In the genomic region with DNA sequence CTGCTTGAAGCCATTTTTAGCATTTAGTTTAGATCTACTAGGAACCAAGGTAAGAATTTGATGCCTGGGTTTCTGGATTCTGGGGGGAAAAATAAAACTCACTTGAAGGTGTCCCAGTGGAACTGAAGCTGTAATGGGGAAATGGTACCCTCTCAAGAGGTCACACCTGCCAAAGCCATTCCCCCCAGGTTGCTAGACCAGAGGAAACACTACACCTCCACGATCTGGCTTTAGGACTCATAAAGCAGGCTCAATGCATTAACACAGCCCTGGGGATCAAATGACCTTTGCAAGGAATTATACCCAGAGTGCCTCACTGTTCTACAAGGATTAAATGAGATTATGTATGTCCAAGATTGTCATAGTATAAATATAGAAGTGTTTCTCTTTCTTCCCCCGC, we compare ENCODE assay signal across 26 mouse cellular contexts.
"Had no signal": no experiment of that assay in that cellular context is flagged by ENCODE, and none has a peak within 500 bp of the region (broad histone marks: within the 10 kb centered on the region; RNA-seq: fewer than 3 reads in every experiment).

No protein-coding gene starts in this region.

- H3K4me3 ChIP-seq: heart, adult 2 months; heart, embryonic 13.5 days; heart, embryonic 15.5 days; hindbrain, embryonic 13.5 days; hindbrain, embryonic 15.5 days; kidney, embryonic 15.5 days; liver, embryonic 13.5 days; liver, embryonic 15.5 days had no signal

- H3K9me3 ChIP-seq: heart, embryonic 13.5 days; heart, embryonic 15.5 days; hindbrain, embryonic 13.5 days; hindbrain, embryonic 15.5 days; kidney, embryonic 15.5 days; liver, embryonic 13.5 days; liver, embryonic 15.5 days had no signal

- H3K36me3 ChIP-seq: heart, embryonic 13.5 days; heart, embryonic 15.5 days; hindbrain, embryonic 13.5 days; hindbrain, embryonic 15.5 days; kidney, embryonic 15.5 days; liver, embryonic 13.5 days; liver, embryonic 15.5 days had no signal

- H3K4me2 ChIP-seq: heart, embryonic 11.5 days; heart, embryonic 13.5 days; heart, embryonic 15.5 days; hindbrain, embryonic 13.5 days; hindbrain, embryonic 15.5 days; kidney, embryonic 15.5 days; liver, embryonic 11.5 days; liver, embryonic 13.5 days; liver, embryonic 15.5 days had no signal

- H3K9ac ChIP-seq: heart, embryonic 13.5 days; heart, embryonic 15.5 days; hindbrain, embryonic 13.5 days; hindbrain, embryonic 15.5 days; kidney, embryonic 15.5 days; liver, embryonic 13.5 days; liver, embryonic 15.5 days; liver, postnatal 0 days had no signal

- H3K27me3 ChIP-seq: heart, embryonic 13.5 days; heart, embryonic 15.5 days; hindbrain, embryonic 13.5 days; hindbrain, embryonic 15.5 days; kidney, embryonic 15.5 days; liver, embryonic 13.5 days; liver, embryonic 15.5 days had no signal

- ATAC-seq: hindbrain, postnatal 0 days; intestine, embryonic 16.5 days; liver, postnatal 0 days had no signal

- H3K27ac ChIP-seq: heart, adult 2 months; heart, embryonic 13.5 days; heart, embryonic 15.5 days; hindbrain, embryonic 13.5 days; hindbrain, embryonic 15.5 days; hindbrain, postnatal 0 days; kidney, embryonic 15.5 days; kidney, postnatal 0 days; liver, embryonic 13.5 days; liver, embryonic 15.5 days had no signal

- H3K4me1 ChIP-seq: heart, embryonic 15.5 days; hindbrain, embryonic 13.5 days; hindbrain, embryonic 15.5 days; kidney, embryonic 15.5 days; liver, embryonic 13.5 days; liver, embryonic 15.5 days had no signal

- DNase-seq: gastrocnemius, postnatal 14 days; gastrocnemius, postnatal 36 days; heart, adult 2 months; heart, postnatal 14 days; heart, postnatal 36 days; kidney, adult 11 months; kidney, adult 2 months; kidney, adult 9 months; kidney, postnatal 14 days; kidney, postnatal 36 days; layer of hippocampus, adult 9-11 months; layer of hippocampus, postnatal 36 days; liver; liver, embryonic 13.5 days; liver, postnatal 0 days had no signal
